Mouse (Mus musculus): Measurements from ENCODE around the gene Ffar1. TPM values are rescaled to one million over a fixed set of nuclear protein-coding genes. Genes with fewer than 3 reads are reported as not detected.

The Ffar1 gene
- polyA plus RNA-seq, 1 experiment: not detected

- no peak for TF ChIP-seq CEBPB (IDR thresholded peaks at IDR 0.05; ENCODE audit: low read depth)
- TF ChIP-seq MYOG (IDR thresholded peaks at IDR 0.05; ENCODE audit: control insufficient read depth, extremely low read depth, insufficient read length): no peak
- no peak for TF ChIP-seq FOSL1 (IDR thresholded peaks at IDR 0.05; ENCODE audit: insufficient read depth, low read length, poor library complexity, severe bottlenecking)
- TF ChIP-seq USF1 (IDR thresholded peaks at IDR 0.05; ENCODE audit: low read depth): no peak
- no peak for TF ChIP-seq MAX (IDR thresholded peaks at IDR 0.05)
- no peak overlapping the region for H3K4me3 ChIP-seq (ENCODE audit: insufficient read depth, poor library complexity, severe bottlenecking)
- H3K27me3 ChIP-seq (ENCODE audit: control insufficient read depth, insufficient read depth, insufficient read length): peaks cover 12% of the 10 kb centered on the region
- H3ac ChIP-seq (ENCODE audit: control insufficient read depth, insufficient read length, low read depth): no peak overlapping the region
- no peaks in the 10 kb centered on the region for H3K36me3 ChIP-seq (ENCODE audit: control insufficient read depth, insufficient read depth)
- H3K79me3 ChIP-seq (ENCODE audit: low read depth): no peaks in the 10 kb centered on the region
- no peaks in the 10 kb centered on the region for H3K79me2 ChIP-seq (ENCODE audit: control insufficient read depth, insufficient read depth)
Observed at GRCm38 (mm10) chr7:30826660-30827059, 34.7 kb downstream of the Ffar1 start.

GRCm38 (mm10) chr7:30824306-30824705 lies 37.1 kb downstream of the Ffar1 start:
- Histone ChIP-seq H3K27me3 (ENCODE audit: control insufficient read depth, insufficient read depth, insufficient read length) (peaks cover 25% of the 10 kb centered on the region), H3ac (ENCODE audit: control insufficient read depth, insufficient read length, low read depth) (no peak overlapping the region), H3K4me3 (ENCODE audit: insufficient read depth, poor library complexity, severe bottlenecking) (no peak overlapping the region), H3K79me3 (ENCODE audit: low read depth) (no peaks in the 10 kb centered on the region), H3K36me3 (ENCODE audit: control insufficient read depth, insufficient read depth) (no peaks in the 10 kb centered on the region), H3K79me2 (ENCODE audit: control insufficient read depth, insufficient read depth) (no peaks in the 10 kb centered on the region)
- TF ChIP-seq FOSL1 (IDR thresholded peaks at IDR 0.05; ENCODE audit: insufficient read depth, low read length, poor library complexity, severe bottlenecking) (no peak), USF1 (IDR thresholded peaks at IDR 0.05; ENCODE audit: low read depth) (no peak), MYOD1 (IDR thresholded peaks at IDR 0.05; ENCODE audit: control insufficient read depth, insufficient read length, low read depth) (no peak), CEBPB (IDR thresholded peaks at IDR 0.05; ENCODE audit: low read depth) (no peak), CTCF (IDR thresholded peaks at IDR 0.05; ENCODE audit: control insufficient read depth, insufficient read depth, insufficient read length) (no peak), MYOG (IDR thresholded peaks at IDR 0.05; ENCODE audit: control insufficient read depth, extremely low read depth, insufficient read length) (no peak), MAX (IDR thresholded peaks at IDR 0.05) (no peak)

DNA sequence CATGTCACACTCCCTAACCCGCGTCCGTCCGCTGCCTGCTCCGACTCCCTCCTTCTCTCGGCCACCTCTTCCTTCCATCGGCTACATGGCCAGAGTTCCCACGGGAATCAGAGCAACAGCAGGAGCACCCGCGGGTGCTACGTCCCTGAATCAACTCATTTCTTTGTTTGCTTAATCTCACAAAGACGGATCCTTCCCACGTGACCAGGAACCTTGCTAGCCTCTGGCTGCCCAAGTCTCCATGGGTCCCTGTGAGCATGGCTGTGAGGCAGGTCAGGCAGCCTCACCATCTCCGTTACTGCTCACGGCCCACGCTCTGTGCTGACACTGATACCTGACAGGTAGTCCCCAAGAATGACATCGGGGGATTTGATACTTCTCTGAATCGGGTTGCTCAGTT lies 37.7 kb downstream of the Ffar1 start, which contains the start of gene Ffar2:
Gene Ffar2 (minus strand): TSS at position 101 of the 400 bp plus-strand sequence.
- Histone ChIP-seq H3K4me3 (ENCODE audit: insufficient read depth, poor library complexity, severe bottlenecking) (no peak within 1 kb of the TSS), H3K27me3 (ENCODE audit: control insufficient read depth, insufficient read depth, insufficient read length) (peaks cover 28% of the 10 kb centered on the region), H3K79me3 (ENCODE audit: low read depth) (no peaks in the 10 kb centered on the region), H3ac (ENCODE audit: control insufficient read depth, insufficient read length, low read depth) (no peak within 1 kb of the TSS), H3K36me3 (ENCODE audit: control insufficient read depth, insufficient read depth) (no peaks in the 10 kb centered on the region), H3K79me2 (ENCODE audit: control insufficient read depth, insufficient read depth) (no peaks in the 10 kb centered on the region)
- no peak for TF ChIP-seq USF1 (IDR thresholded peaks at IDR 0.05; ENCODE audit: low read depth)
- no peak for TF ChIP-seq MYOD1 (IDR thresholded peaks at IDR 0.05; ENCODE audit: control insufficient read depth, insufficient read length, low read depth)
- no peak for TF ChIP-seq MAX (IDR thresholded peaks at IDR 0.05)
- no peak for TF ChIP-seq CTCF (IDR thresholded peaks at IDR 0.05; ENCODE audit: control insufficient read depth, insufficient read depth, insufficient read length)
- TF ChIP-seq MYOG (IDR thresholded peaks at IDR 0.05; ENCODE audit: control insufficient read depth, extremely low read depth, insufficient read length): no peak
- no peak for TF ChIP-seq CEBPB (IDR thresholded peaks at IDR 0.05; ENCODE audit: low read depth)
- no peak for TF ChIP-seq FOSL1 (IDR thresholded peaks at IDR 0.05; ENCODE audit: insufficient read depth, low read length, poor library complexity, severe bottlenecking)

DNA sequence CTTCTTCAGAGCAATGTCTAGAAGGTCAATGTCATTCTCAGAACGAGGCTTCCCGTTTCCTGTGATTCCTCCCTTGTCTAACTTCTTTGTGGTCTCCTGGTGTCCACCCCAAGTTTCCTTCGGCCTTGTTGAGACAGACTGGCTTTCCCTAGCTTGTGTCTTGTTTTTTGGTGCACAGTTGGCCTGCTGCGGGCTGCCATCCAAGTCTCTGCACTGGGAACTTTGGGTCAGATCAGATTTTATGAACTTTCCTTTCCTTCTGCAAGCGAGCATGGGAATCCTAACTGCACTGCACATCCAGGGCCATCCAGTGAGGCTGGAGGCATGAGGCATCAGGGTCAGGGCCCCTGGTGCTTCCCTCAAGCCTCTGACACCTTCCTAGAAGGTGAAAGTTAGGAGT lies 39.8 kb downstream of the Ffar1 start:
- Histone ChIP-seq H3K36me3 (ENCODE audit: control insufficient read depth, insufficient read depth) (no peaks in the 10 kb centered on the region), H3K79me2 (ENCODE audit: control insufficient read depth, insufficient read depth) (no peaks in the 10 kb centered on the region), H3K4me3 (ENCODE audit: insufficient read depth, poor library complexity, severe bottlenecking) (no peak overlapping the region), H3K79me3 (ENCODE audit: low read depth) (no peaks in the 10 kb centered on the region), H3ac (ENCODE audit: control insufficient read depth, insufficient read length, low read depth) (no peak overlapping the region), H3K27me3 (ENCODE audit: control insufficient read depth, insufficient read depth, insufficient read length) (peaks cover 42% of the 10 kb centered on the region)
- TF ChIP-seq MYOG (IDR thresholded peaks at IDR 0.05; ENCODE audit: control insufficient read depth, extremely low read depth, insufficient read length): no peak
- no peak for TF ChIP-seq USF1 (IDR thresholded peaks at IDR 0.05; ENCODE audit: low read depth)
- TF ChIP-seq MAX (IDR thresholded peaks at IDR 0.05): no peak
- no peak for TF ChIP-seq MYOD1 (IDR thresholded peaks at IDR 0.05; ENCODE audit: control insufficient read depth, insufficient read length, low read depth)
- TF ChIP-seq FOSL1 (IDR thresholded peaks at IDR 0.05; ENCODE audit: insufficient read depth, low read length, poor library complexity, severe bottlenecking): no peak
- TF ChIP-seq CTCF (IDR thresholded peaks at IDR 0.05; ENCODE audit: control insufficient read depth, insufficient read depth, insufficient read length): no peak
- no peak for TF ChIP-seq CEBPB (IDR thresholded peaks at IDR 0.05; ENCODE audit: low read depth)

GRCm38 (mm10) chr7:30820854-30821445 lies 40.4 kb downstream of the Ffar1 start:
- TF ChIP-seq CEBPB (IDR thresholded peaks at IDR 0.05; ENCODE audit: low read depth) (no peak), FOSL1 (IDR thresholded peaks at IDR 0.05; ENCODE audit: insufficient read depth, low read length, poor library complexity, severe bottlenecking) (no peak), MAX (IDR thresholded peaks at IDR 0.05) (no peak), MYOD1 (IDR thresholded peaks at IDR 0.05; ENCODE audit: control insufficient read depth, insufficient read length, low read depth) (no peak), MYOG (IDR thresholded peaks at IDR 0.05; ENCODE audit: control insufficient read depth, extremely low read depth, insufficient read length) (no peak), CTCF (IDR thresholded peaks at IDR 0.05; ENCODE audit: control insufficient read depth, insufficient read depth, insufficient read length) (no peak), USF1 (IDR thresholded peaks at IDR 0.05; ENCODE audit: low read depth) (no peak)
- H3K79me2 ChIP-seq (ENCODE audit: control insufficient read depth, insufficient read depth): no peaks in the 10 kb centered on the region
- no peaks in the 10 kb centered on the region for H3K79me3 ChIP-seq (ENCODE audit: low read depth)
- no peaks in the 10 kb centered on the region for H3K36me3 ChIP-seq (ENCODE audit: control insufficient read depth, insufficient read depth)
- H3K4me3 ChIP-seq (ENCODE audit: insufficient read depth, poor library complexity, severe bottlenecking): no peak overlapping the region
- no peak overlapping the region for H3ac ChIP-seq (ENCODE audit: control insufficient read depth, insufficient read length, low read depth)
- peaks cover 44% of the 10 kb centered on the region for H3K27me3 ChIP-seq (ENCODE audit: control insufficient read depth, insufficient read depth, insufficient read length)

Measured in C2C12 (cell line).